Mouse (Mus musculus) MEL (cell line): Measurements from ENCODE around the gene Col4a1. TPM values are rescaled to one million over a fixed set of nuclear protein-coding genes. Genes with fewer than 3 reads are reported as not detected.

ENCODE experiments used
- DNase-seq: peaks from one replicate; pipeline ENCODE4 v3.0.0; 2011; ENCODE audit warnings: low read depth, low spot score
- H3K27ac ChIP-seq: 2 replicates; pipeline ENCODE4 v1.5.1; 2012; ENCODE audit warnings: low read depth, mild to moderate bottlenecking, control low read depth, low read length, moderate library complexity; ENCODE audit not compliant: control insufficient read depth
- H3K27me3 ChIP-seq, 2 experiments: fragments of 150-350 bp in 1 of 2; sonication (generic) in 1 of 2; 2 replicates each; pipeline ENCODE4 v1.6.1; 2012; ENCODE audit warnings: low read length in 2 of 2, mild to moderate bottlenecking in 2 of 2, improper control_type of control experiment in 1 of 2, moderate library complexity in 1 of 2; ENCODE audit not compliant: insufficient read depth in 2 of 2, control insufficient read depth in 1 of 2
- H3K36me3 ChIP-seq, 2 experiments: 2 replicates each; pipeline ENCODE4 v1.6.1; 2012 to 2014; ENCODE audit warnings: low read length in 2 of 2, improper control_type of control experiment in 1 of 2, inconsistent platforms in 1 of 2, mild to moderate bottlenecking in 1 of 2; ENCODE audit not compliant: insufficient read depth in 2 of 2, control insufficient read depth in 1 of 2
- H3K4me1 ChIP-seq, 2 experiments: fragments of 150-350 bp in 1 of 2; sonication (generic) in 1 of 2; 2 replicates each; pipeline ENCODE4 v1.6.1; 2012; ENCODE audit warnings: low read length in 2 of 2, improper control_type of control experiment in 1 of 2, mild to moderate bottlenecking in 1 of 2; ENCODE audit not compliant: insufficient read depth in 2 of 2, control insufficient read depth in 1 of 2
- H3K4me3 ChIP-seq, 2 experiments: fragments of 150-350 bp in 1 of 2; sonication (generic) in 1 of 2; 2 replicates each; pipeline ENCODE4 v1.5.1; 2012; ENCODE audit warnings: low read depth in 2 of 2, low read length in 2 of 2, mild to moderate bottlenecking in 2 of 2, moderate library complexity in 2 of 2, control low read depth in 1 of 2, improper control_type of control experiment in 1 of 2; ENCODE audit not compliant: control insufficient read depth in 1 of 2, insufficient read depth in 1 of 2
- H3K79me2 ChIP-seq: 2 replicates; pipeline ENCODE4 v1.6.1; 2012; ENCODE audit warnings: mild to moderate bottlenecking, low read length, moderate library complexity; ENCODE audit not compliant: control insufficient read depth, poor library complexity, insufficient read depth
- H3K9ac ChIP-seq: 2 replicates; pipeline ENCODE4 v1.6.1; 2012; ENCODE audit warnings: low read depth, mild to moderate bottlenecking, control low read depth, low read length, moderate library complexity; ENCODE audit not compliant: control insufficient read depth, poor library complexity, severe bottlenecking
- H3K9me3 ChIP-seq: fragments of 150-350 bp; sonication (generic); replicated peaks from 2 replicates; pipeline ENCODE4 v1.6.1; 2012; ENCODE audit warnings: mild to moderate bottlenecking, low read length, improper control_type of control experiment, moderate library complexity; ENCODE audit not compliant: insufficient read depth
- BHLHE40 ChIP-seq: IDR thresholded peaks from 2 replicates; pipeline ENCODE4 v1.6.1; 2012; ENCODE audit warnings: low read depth, mild to moderate bottlenecking, inconsistent platforms, low read length, improper control_type of control experiment, borderline replicate concordance
- CHD1 ChIP-seq: IDR thresholded peaks from 2 replicates; pipeline ENCODE4 v1.6.1; 2012; ENCODE audit warnings: low read depth, mild to moderate bottlenecking, inconsistent platforms, low read length, improper control_type of control experiment
- CTCF ChIP-seq, 3 experiments: IDR thresholded peaks in 2 of 3; conservative IDR thresholded peaks in 1 of 3; 2 replicates each; pipeline ENCODE4 v1.5.1; 2011 to 2012; ENCODE audit warnings: low read length in 3 of 3, low read depth in 2 of 3, mild to moderate bottlenecking in 2 of 3, improper control_type of control experiment in 1 of 3, inconsistent platforms in 1 of 3, mixed read lengths in 1 of 3, moderate library complexity in 1 of 3; ENCODE audit not compliant: control insufficient read depth in 1 of 3, insufficient read depth in 1 of 3, poor library complexity in 1 of 3, severe bottlenecking in 1 of 3
- GABPA ChIP-seq: IDR thresholded peaks from 2 replicates; pipeline ENCODE4 v1.6.1; 2012; ENCODE audit warnings: low read depth, mild to moderate bottlenecking, inconsistent platforms, low read length, improper control_type of control experiment, moderate library complexity
- GATA1 ChIP-seq: IDR thresholded peaks from 2 replicates; pipeline ENCODE4 v1.6.1; 2011; ENCODE audit warnings: low read depth, low read length, improper control_type of control experiment
- HCFC1 ChIP-seq: IDR thresholded peaks from 2 replicates; pipeline ENCODE4 v1.6.1; 2012; ENCODE audit warnings: low read depth, mild to moderate bottlenecking, inconsistent platforms, low read length, improper control_type of control experiment, moderate library complexity
- JUND ChIP-seq: IDR thresholded peaks from 2 replicates; pipeline ENCODE4 v1.6.1; 2011; ENCODE audit warnings: low read depth, mild to moderate bottlenecking, improper control_type of control experiment, low read length
- MAX ChIP-seq: IDR thresholded peaks from 2 replicates; pipeline ENCODE4 v1.6.1; 2011; ENCODE audit warnings: low read length, improper control_type of control experiment
- MYB ChIP-seq: IDR thresholded peaks from 2 replicates; pipeline ENCODE4 v1.6.1; 2011; ENCODE audit warnings: mild to moderate bottlenecking, low read depth, low read length, improper control_type of control experiment
- MYC ChIP-seq: IDR thresholded peaks from 2 replicates; pipeline ENCODE4 v1.6.1; 2011; ENCODE audit warnings: low read depth, mild to moderate bottlenecking, low read length, improper control_type of control experiment, moderate library complexity
- POLR2AphosphoS2 ChIP-seq: IDR thresholded peaks from 2 replicates; pipeline ENCODE4 v1.6.1; 2011; ENCODE audit warnings: low read length, improper control_type of control experiment
- POLR2AphosphoS5 ChIP-seq: IDR thresholded peaks from 2 replicates; pipeline ENCODE4 v1.6.1; 2012; ENCODE audit warnings: low read depth, borderline replicate concordance, mild to moderate bottlenecking, inconsistent platforms, low read length, moderate library complexity, mixed read lengths
- RAD21 ChIP-seq: IDR thresholded peaks from 2 replicates; pipeline ENCODE4 v1.6.1; 2011; ENCODE audit warnings: mild to moderate bottlenecking, low read depth, low read length, improper control_type of control experiment
- SMC3 ChIP-seq: IDR thresholded peaks from 2 replicates; pipeline ENCODE4 v1.6.1; 2011; ENCODE audit warnings: low read depth, low read length, improper control_type of control experiment
- TAL1 ChIP-seq: IDR thresholded peaks from 2 replicates; pipeline ENCODE4 v1.6.1; 2012; ENCODE audit warnings: mild to moderate bottlenecking, inconsistent platforms, low read length, moderate library complexity, mixed read lengths
- TBP ChIP-seq: IDR thresholded peaks from 2 replicates; pipeline ENCODE4 v1.8.0; 2011; ENCODE audit warnings: low read depth, low read length, improper control_type of control experiment
- TCF12 ChIP-seq: IDR thresholded peaks from 2 replicates; pipeline ENCODE4 v1.6.1; 2014; ENCODE audit warnings: low read depth, mild to moderate bottlenecking, inconsistent platforms, low read length, improper control_type of control experiment, moderate library complexity
- USF2 ChIP-seq, 2 experiments: IDR thresholded peaks; 2 replicates each; pipeline ENCODE4 v1.6.1; 2011 to 2012; ENCODE audit warnings: improper control_type of control experiment in 2 of 2, low read length in 2 of 2, borderline replicate concordance in 1 of 2, inconsistent platforms in 1 of 2, low read depth in 1 of 2, mild to moderate bottlenecking in 1 of 2; ENCODE audit not compliant: insufficient read depth in 1 of 2
- ZC3H11A ChIP-seq: IDR thresholded peaks from 2 replicates; pipeline ENCODE4 v1.6.1; 2012; ENCODE audit warnings: low read depth, mild to moderate bottlenecking, inconsistent platforms, low read length, improper control_type of control experiment
- ZMIZ1 ChIP-seq: IDR thresholded peaks from 2 replicates; pipeline ENCODE4 v1.6.1; 2012; ENCODE audit warnings: low read depth, mild to moderate bottlenecking, inconsistent platforms, low read length, improper control_type of control experiment, moderate library complexity
- polyA plus RNA-seq, 2 experiments: library from polyadenylated mRNA; stranded (reverse) in 1 of 2; unstranded in 1 of 2; fragments of >175 nt in 1 of 2; fragments of >200 nt in 1 of 2; gene quantifications; 2 replicates each; pipeline versions ENCODE4 v1.2.1 to v1.2.4; 2012; ENCODE audit warnings: low replicate concordance in 2 of 2, low read depth in 1 of 2; ENCODE audit not compliant: insufficient read length in 2 of 2, insufficient read depth in 1 of 2, missing spikeins in 1 of 2
- total RNA-seq: library from RNA; depleted of rRNA; stranded (reverse); fragments of 300-350 nt; gene quantifications from 2 replicates; pipeline ENCODE4 v1.2.3, GENCODE M21; 2012

Col4a1 gene
- total and polyA plus RNA-seq, 3 experiments, result 0.31 TPM; not detected in 2

DNA sequence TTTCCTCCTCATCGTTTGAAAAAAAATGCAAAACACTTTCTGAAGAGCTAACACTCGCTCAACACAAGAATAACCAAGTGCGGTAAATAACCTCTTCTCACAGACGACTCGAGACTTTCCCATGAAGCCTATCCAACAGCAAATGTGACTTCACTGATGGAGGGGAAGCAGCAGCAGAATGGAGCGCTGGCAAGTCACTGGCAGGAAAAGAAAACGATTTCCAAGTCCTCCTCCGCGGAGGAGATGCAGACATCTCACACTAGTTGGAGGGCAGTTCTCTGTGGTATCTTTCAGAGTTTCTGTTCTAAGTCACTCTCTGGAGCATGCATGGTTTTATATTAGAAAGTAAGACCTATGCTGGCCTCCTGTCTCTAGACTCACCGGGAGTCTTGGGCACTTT, 59.6 kb downstream of the Col4a1 start:
- no peak overlapping the region for H3K27ac ChIP-seq
- H3K27me3 ChIP-seq, result no peaks in the 10 kb centered on the region; a peak in 1 of 4 replicates
- H3K4me3 ChIP-seq, result no peak overlapping the region
- no peak for DNase-seq
- no peaks in the 10 kb centered on the region for H3K9me3 ChIP-seq
- no peaks in the 10 kb centered on the region for H3K36me3 ChIP-seq
- H3K4me1 ChIP-seq, result no peaks in the 10 kb centered on the region
- no peaks in the 10 kb centered on the region for H3K79me2 ChIP-seq
- TF ChIP-seq RAD21 (no peak), MYB (no peak), TBP (no peak), SMC3 (no peak), POLR2AphosphoS5 (no peak), GATA1 (no peak), MYC (no peak), BHLHE40 (no peak), TCF12 (no peak), CHD1 (no peak), ZMIZ1 (no peak), CTCF (IDR thresholded peaks at IDR 0.05 in 2 of 3, conservative IDR thresholded peaks at IDR 0.05 in 1 of 3; ENCODE audit: control insufficient read depth in 1 of 3, insufficient read depth in 1 of 3, low read depth in 2 of 3, low read length in 3 of 3, poor library complexity in 1 of 3, severe bottlenecking in 1 of 3) (no peak), HCFC1 (no peak), USF2 (IDR thresholded peaks at IDR 0.05; ENCODE audit: borderline replicate concordance in 1 of 2, insufficient read depth in 1 of 2, low read depth in 1 of 2, low read length in 2 of 2) (no peak), JUND (no peak)
- no peak overlapping the region for H3K9ac ChIP-seq

DNA sequence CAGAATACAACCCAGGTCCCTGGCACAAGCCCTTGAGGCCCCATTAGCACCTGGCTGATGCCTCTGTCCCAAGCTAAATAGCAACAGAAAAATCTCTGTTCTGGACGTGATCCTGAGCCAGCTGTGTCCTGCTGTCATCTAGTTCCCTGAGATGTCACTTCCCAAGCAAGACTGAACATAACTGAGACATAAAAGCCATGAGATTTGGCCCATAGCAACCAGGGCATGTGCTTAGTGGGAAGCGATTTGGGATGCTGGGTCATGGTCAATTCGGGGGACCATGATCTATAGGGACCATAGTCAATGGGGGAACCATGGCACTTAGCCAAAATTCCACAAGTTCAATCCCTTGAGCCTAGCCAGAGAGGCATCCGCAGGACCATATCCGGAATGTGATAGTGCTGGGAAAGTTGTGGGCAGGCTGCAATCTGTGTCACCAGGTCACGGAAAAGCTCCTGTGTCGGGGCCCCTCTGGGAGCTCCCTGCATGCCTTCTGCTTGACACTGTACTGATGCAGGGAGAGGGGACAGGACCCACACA, 60.3 kb downstream of the Col4a1 start:
- TF ChIP-seq TBP, result no peak
- no peak for TF ChIP-seq POLR2AphosphoS5
- TF ChIP-seq MAX, result no peak
- TF ChIP-seq CTCF (IDR thresholded peaks at IDR 0.05 in 2 of 3, conservative IDR thresholded peaks at IDR 0.05 in 1 of 3; ENCODE audit: control insufficient read depth in 1 of 3, insufficient read depth in 1 of 3, low read depth in 2 of 3, low read length in 3 of 3, poor library complexity in 1 of 3, severe bottlenecking in 1 of 3), result no peak
- no peak for TF ChIP-seq POLR2AphosphoS2
- no peak for TF ChIP-seq ZC3H11A
- TF ChIP-seq SMC3, result no peak
- no peak for TF ChIP-seq GABPA
- TF ChIP-seq TAL1, result no peak
- H3K27me3 ChIP-seq, result no peaks in the 10 kb centered on the region; a peak in 1 of 4 replicates
- H3K4me1 ChIP-seq, result no peaks in the 10 kb centered on the region
- H3K27ac ChIP-seq, result no peak overlapping the region
- H3K79me2 ChIP-seq, result no peaks in the 10 kb centered on the region
- H3K9me3 ChIP-seq, result no peaks in the 10 kb centered on the region
- no peak overlapping the region for H3K4me3 ChIP-seq
- H3K36me3 ChIP-seq, result no peaks in the 10 kb centered on the region
- no peak overlapping the region for H3K9ac ChIP-seq
- no peak for DNase-seq
